8 mouse cellular contexts compared by ENCODE assay signal in genomic region chr4:47351386-47352049, GRCm38 (mm10). TPM values are rescaled to one million over a fixed set of nuclear protein-coding genes. Genes with fewer than 3 reads are reported as not detected.
DNase-seq lines count a peak whose midpoint lies in the region; ATAC-seq and TF ChIP-seq lines count a peak whose summit lies in the region.

No protein-coding gene starts in this region.

- ATAC-seq in kidney, embryonic 14.5 days (ENCODE audit: low FRiP score, low TSS enrichment) = no peak
- ATAC-seq in lung, embryonic 15.5 days (ENCODE audit: borderline replicate concordance, extremely low read depth, low FRiP score, low TSS enrichment) = no peak
- ATAC-seq in neural tube, embryonic 15.5 days (ENCODE audit: low FRiP score) = no peak

- H3K4me2 ChIP-seq in CH12.LX (ENCODE audit: insufficient read depth, low read depth, poor library complexity, severe bottlenecking) = no peak overlapping the region; the same call in 1 of the 2 replicates
- H3K4me2 ChIP-seq in kidney, embryonic 14.5 days (replicated peaks; ENCODE audit: low read depth, low read length) = peak overlapping the region; percentile 70
- H3K4me2 ChIP-seq in lung, embryonic 15.5 days = peak overlapping the region; percentile 91
- H3K4me2 ChIP-seq in neural tube, embryonic 15.5 days = peak overlapping the region; percentile 84

- H3K4me1 ChIP-seq in CH12.LX (ENCODE audit: control insufficient read depth in 1 of 2, insufficient read depth in 2 of 2) = peaks cover 0 to 37% of the 10 kb centered on the region in 2 experiments; a peak in 3 of 4 replicates
- H3K4me1 ChIP-seq in heart, embryonic 10.5 days = peaks cover 16% of the 10 kb centered on the region
- H3K4me1 ChIP-seq in kidney, embryonic 14.5 days (ENCODE audit: control insufficient read depth, insufficient read depth, low read length) = peaks cover 15% of the 10 kb centered on the region
- peaks cover 21% of the 10 kb centered on the region for H3K4me1 ChIP-seq in lung, embryonic 15.5 days
- H3K4me1 ChIP-seq in neural tube, embryonic 15.5 days = peaks cover 26% of the 10 kb centered on the region

- H3K27ac ChIP-seq in CH12.LX (ENCODE audit: insufficient read depth, low read depth) = no peak overlapping the region
- peak overlapping the region; percentile 97 for H3K27ac ChIP-seq in heart, embryonic 10.5 days
- H3K27ac ChIP-seq in kidney, embryonic 14.5 days (ENCODE audit: low read depth, low read length) = peak overlapping the region; percentile 59
- H3K27ac ChIP-seq in lung, embryonic 15.5 days = peak overlapping the region; percentile 74
- no peak overlapping the region; the same call in 1 of the 2 replicates for H3K27ac ChIP-seq in neural tube, embryonic 15.5 days (replicated peaks)

- H3K79me2 ChIP-seq in CH12.LX (replicated peaks; ENCODE audit: control insufficient read depth, extremely low read depth, insufficient read depth, poor library complexity, severe bottlenecking) = no peaks in the 10 kb centered on the region

- no peak for TF ChIP-seq POLR2A in CH12.LX (IDR thresholded peaks at IDR 0.05; ENCODE audit: low read depth, low read length)

- peak; percentile 34 for DNase-seq in 3134 (ENCODE audit: extremely low read depth, insufficient read length, low spot score)
- DNase-seq in CH12.LX (ENCODE audit: extremely low read depth) = peak; percentile 84
- peak; percentile 11 for DNase-seq in cerebellum, adult 9-11 months
- no peak for DNase-seq in heart, embryonic 10.5 days (ENCODE audit: low spot score)
- DNase-seq in Muller cell, postnatal 12 days (ENCODE audit: inconsistent ontology term) = no peak

- H3K36me3 ChIP-seq in CH12.LX (replicated peaks in 1 of 2; ENCODE audit: control insufficient read depth in 1 of 2, insufficient read depth in 1 of 2, low read length in 1 of 2) = no peaks in the 10 kb centered on the region
- no peaks in the 10 kb centered on the region for H3K36me3 ChIP-seq in heart, embryonic 10.5 days
- no peaks in the 10 kb centered on the region for H3K36me3 ChIP-seq in kidney, embryonic 14.5 days (ENCODE audit: control insufficient read depth, insufficient read depth, low read length)
- no peaks in the 10 kb centered on the region for H3K36me3 ChIP-seq in lung, embryonic 15.5 days
- no peaks in the 10 kb centered on the region for H3K36me3 ChIP-seq in neural tube, embryonic 15.5 days

- TF ChIP-seq CTCF in CH12.LX (conservative IDR thresholded peaks at IDR 0.05 in 1 of 2, IDR thresholded peaks at IDR 0.05 in 1 of 2; ENCODE audit: low read depth in 2 of 2, low read length in 2 of 2) = peak in 1 of 2 experiments; percentile 81; a peak in 3 of 4 replicates

- peak; percentile 78 for TF ChIP-seq RAD21 in CH12.LX (IDR thresholded peaks at IDR 0.05; ENCODE audit: low read depth, low read length)

- WGBS in heart, embryonic 10.5 days = 20% methylated on average over 9 of the region's 9 CpGs
- WGBS in kidney, embryonic 14.5 days = 17% methylated on average over 9 of the region's 9 CpGs
- 20% methylated on average over 9 of the region's 9 CpGs for WGBS in lung, embryonic 15.5 days
- 17% methylated on average over 9 of the region's 9 CpGs for WGBS in neural tube, embryonic 15.5 days

- peaks cover 17% of the 10 kb centered on the region for H3K27me3 ChIP-seq in CH12.LX (replicated peaks)
- peaks cover 7% of the 10 kb centered on the region; the same call in 1 of the 2 replicates for H3K27me3 ChIP-seq in heart, embryonic 10.5 days (ENCODE audit: insufficient read depth, poor library complexity, severe bottlenecking)
- H3K27me3 ChIP-seq in kidney, embryonic 14.5 days (ENCODE audit: control insufficient read depth, insufficient read depth, low read length) = no peaks in the 10 kb centered on the region
- H3K27me3 ChIP-seq in lung, embryonic 15.5 days = no peaks in the 10 kb centered on the region; the same call in 1 of the 2 replicates
- no peaks in the 10 kb centered on the region for H3K27me3 ChIP-seq in neural tube, embryonic 15.5 days (replicated peaks)

- H3K4me3 ChIP-seq in CH12.LX (replicated peaks in 1 of 3; ENCODE audit: low read depth in 2 of 3, low read length in 2 of 3, poor library complexity in 1 of 3) = no peak overlapping the region
- H3K4me3 ChIP-seq in heart, embryonic 10.5 days = peak overlapping the region; percentile 95
- H3K4me3 ChIP-seq in kidney, embryonic 14.5 days (ENCODE audit: low read length) = peak overlapping the region; percentile 75
- H3K4me3 ChIP-seq in lung, embryonic 15.5 days = peak overlapping the region; percentile 86
- H3K4me3 ChIP-seq in neural tube, embryonic 15.5 days (replicated peaks) = peak overlapping the region; percentile 93

- H3K9me3 ChIP-seq in CH12.LX (replicated peaks; ENCODE audit: low read length) = no peaks in the 10 kb centered on the region
- H3K9me3 ChIP-seq in heart, embryonic 10.5 days = no peaks in the 10 kb centered on the region
- no peaks in the 10 kb centered on the region for H3K9me3 ChIP-seq in kidney, embryonic 14.5 days (ENCODE audit: control insufficient read depth, low read length)
- no peaks in the 10 kb centered on the region for H3K9me3 ChIP-seq in lung, embryonic 15.5 days
- no peaks in the 10 kb centered on the region for H3K9me3 ChIP-seq in neural tube, embryonic 15.5 days (replicated peaks)

- dilution Hi-C loops in CH12.LX (cut with MboI; ENCODE audit: extremely low pct_ligation_motif_present, extremely low pct_unique_long_range_greater_than_20kb, low sequenced_read_pairs) = no loop called here

- H3K9ac ChIP-seq in CH12.LX (ENCODE audit: insufficient read depth, low read depth) = no peak overlapping the region
- peak overlapping the region; percentile 66; the same call in 1 of the 2 replicates for H3K9ac ChIP-seq in kidney, embryonic 14.5 days (ENCODE audit: low read depth, low read length)
- H3K9ac ChIP-seq in lung, embryonic 15.5 days = peak overlapping the region; percentile 55
- H3K9ac ChIP-seq in neural tube, embryonic 15.5 days (replicated peaks) = no peak overlapping the region

- in situ Hi-C loops in CH12.LX (cut with MboI; ENCODE audit: low pct_ligation_motif_present, low pct_unique_long_range_greater_than_20kb, low sequenced_read_pairs) = loop anchor here (10.0 kb wide), 1 partner anchor 227 kb away; no protein-coding TSS in a partner anchor

- TF ChIP-seq EP300 in CH12.LX (IDR thresholded peaks at IDR 0.05; ENCODE audit: low read length) = no peak

TF ChIP-seq in CH12.LX, 34 proteins besides CTCF, POLR2A, EP300 and RAD21:
- TF ChIP-seq SMC3 (IDR thresholded peaks at IDR 0.05; ENCODE audit: low read depth, low read length) (peak; percentile 72), RCOR1 (conservative IDR thresholded peaks at IDR 0.05; ENCODE audit: low read depth, low read length) (no peak)

RNA-seq across cellular contexts. Expression of gene Tgfbr1, which starts 1.5 kb away (rescaled TPM):
- total RNA-seq in CH12.LX (2012; rRNA removed) = 3.4 and 5.0 TPM in 2 replicates
- total RNA-seq in CH12.LX (2014; rRNA removed) = 8.7 and 10.1 TPM in 2 replicates
- 5.9 and 7.0 TPM in 2 replicates for polyA plus RNA-seq in CH12.LX (2012; ENCODE audit: insufficient read length, low read depth)
- 47.9 and 51.9 TPM in 2 replicates for polyA plus RNA-seq in heart, embryonic 10.5 days (2016; fragmentation: Nextera tagmentation; extraction: Ambion mirVana)
- 25.6 and 62.5 TPM in 2 replicates for polyA plus RNA-seq in kidney, embryonic 14.5 days (2014; fragmentation: Nextera tagmentation; extraction: Ambion mirVana)
- 27.1 and 27.9 TPM in 2 replicates for polyA plus RNA-seq in lung, embryonic 15.5 days (2015; fragmentation: Nextera tagmentation; extraction: Ambion mirVana)
- 24.6 and 26.7 TPM in 2 replicates for polyA plus RNA-seq in neural tube, embryonic 15.5 days (2015; fragmentation: Nextera tagmentation; extraction: Ambion mirVana)

Comparison
In these comparisons a context has a peak if more than half of its experiments do, and no peak if none do; other contexts are left out.
1. DNase-seq: peak in 3134 (single experiment), CH12.LX (single experiment) and cerebellum, adult 9-11 months (single experiment); none in heart, embryonic 10.5 days (single experiment) and Muller cell, postnatal 12 days (single experiment).
2. H3K27ac ChIP-seq: peak in heart, embryonic 10.5 days (single experiment), kidney, embryonic 14.5 days (single experiment) and lung, embryonic 15.5 days (single experiment); none in CH12.LX (single experiment) and neural tube, embryonic 15.5 days (single experiment).
3. H3K4me3 ChIP-seq: peak in heart, embryonic 10.5 days (single experiment), kidney, embryonic 14.5 days (single experiment), lung, embryonic 15.5 days (single experiment) and neural tube, embryonic 15.5 days (single experiment); none in CH12.LX (0 of 3).
4. H3K9ac ChIP-seq: peak in kidney, embryonic 14.5 days (single experiment) and lung, embryonic 15.5 days (single experiment); none in CH12.LX (single experiment) and neural tube, embryonic 15.5 days (single experiment).